ENCODE assay signal across 12 mouse cellular contexts in the genomic region with DNA sequence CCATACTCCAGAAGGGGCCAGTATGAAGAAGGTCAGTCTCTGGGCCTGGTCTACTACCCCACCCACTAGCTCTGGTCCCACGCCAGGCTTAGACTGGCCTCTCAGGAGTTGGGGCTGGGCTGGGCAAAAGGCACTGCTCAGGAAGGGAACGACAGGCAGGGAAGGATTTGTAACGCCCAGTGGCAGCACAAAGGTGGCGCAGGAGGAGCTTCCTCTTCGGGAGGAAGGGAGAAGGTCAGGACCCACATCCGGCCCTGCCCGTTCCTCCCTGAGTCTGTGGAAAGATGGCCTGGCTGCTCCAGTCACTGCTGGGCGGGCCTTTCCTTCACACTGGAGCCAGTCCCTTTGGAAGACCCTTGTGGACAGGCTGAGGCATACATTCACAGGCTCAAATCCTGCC. TPM values are rescaled to one million over a fixed set of nuclear protein-coding genes. Genes with fewer than 3 reads are reported as not detected.
DNase-seq lines count a peak whose midpoint lies in the region; ATAC-seq lines count a peak whose summit lies in the region.
"Had no signal": no experiment of that assay in that cellular context is flagged by ENCODE, and none has a peak within 500 bp of the region (broad histone marks: within the 10 kb centered on the region; RNA-seq: fewer than 3 reads in every experiment).

No protein-coding gene starts in this region.

- WGBS in heart, embryonic 16.5 days, result 43% methylated on average over 8 of the region's 8 CpGs
- WGBS in neural tube, embryonic 15.5 days, result 58% methylated on average over 8 of the region's 8 CpGs

- no peaks in the 10 kb centered on the region for H3K9me3 ChIP-seq in heart, embryonic 16.5 days (replicated peaks; ENCODE audit: control insufficient read depth, low read length)
- no peaks in the 10 kb centered on the region for H3K9me3 ChIP-seq in neural tube, embryonic 15.5 days (replicated peaks)
- H3K9me3 ChIP-seq: embryonic facial prominence, embryonic 13.5 days; G1E had no signal

- H3K27ac ChIP-seq in heart, embryonic 16.5 days (ENCODE audit: low read length), result 0 out of 2 replicates have a peak overlapping the region, but pooled peaks have one; percentile 11
- no peak overlapping the region for H3K27ac ChIP-seq in neural tube, embryonic 15.5 days (replicated peaks)
- H3K27ac ChIP-seq: embryonic facial prominence, embryonic 13.5 days had no signal

- no peak overlapping the region for H3K4me3 ChIP-seq in heart, embryonic 16.5 days (ENCODE audit: low read length)
- H3K4me3 ChIP-seq in neural tube, embryonic 15.5 days (replicated peaks), result no peak overlapping the region
- H3K4me3 ChIP-seq: embryonic facial prominence, embryonic 13.5 days had no signal

- H3K4me2 ChIP-seq in heart, embryonic 16.5 days (ENCODE audit: low read depth, low read length), result no peak overlapping the region
- no peak overlapping the region for H3K4me2 ChIP-seq in neural tube, embryonic 15.5 days
- H3K4me2 ChIP-seq: embryonic facial prominence, embryonic 13.5 days had no signal

- ATAC-seq in heart, embryonic 16.5 days (replicated peaks; ENCODE audit: extremely low read depth, insufficient read depth, low FRiP score), result peak; percentile 82
- no peak for ATAC-seq in cerebellum, adult (ENCODE audit: insufficient number of reproducible peaks, low FRiP score, low TSS enrichment)
- ATAC-seq in neural tube, embryonic 15.5 days (ENCODE audit: low FRiP score), result no peak
- ATAC-seq: midbrain, embryonic 16.5 days had no signal

- H3K36me3 ChIP-seq in heart, embryonic 16.5 days (ENCODE audit: control insufficient read depth, insufficient read depth), result no peaks in the 10 kb centered on the region
- no peaks in the 10 kb centered on the region; the same call in 1 of the 2 replicates for H3K36me3 ChIP-seq in neural tube, embryonic 15.5 days
- H3K36me3 ChIP-seq: embryonic facial prominence, embryonic 13.5 days; G1E had no signal

- no peaks in the 10 kb centered on the region for H3K27me3 ChIP-seq in heart, embryonic 16.5 days (ENCODE audit: control insufficient read depth, insufficient read depth, low read length)
- H3K27me3 ChIP-seq in neural tube, embryonic 15.5 days (replicated peaks), result no peaks in the 10 kb centered on the region

- peak; percentile 33 for DNase-seq in R1 (ENCODE audit: low read depth, low spot score)
- peak; percentile 58 for DNase-seq in adrenal gland, adult 8-10 months
- peak; percentile 89 to 91 for DNase-seq in kidney, postnatal 36 days
- DNase-seq in spleen, postnatal 14 days (ENCODE audit: low spot score in 2 of 2), result no peak
- no peak for DNase-seq in right cerebral cortex, postnatal 25 days

- H3K9ac ChIP-seq in heart, embryonic 16.5 days (ENCODE audit: low read length), result no peak overlapping the region
- H3K9ac ChIP-seq in neural tube, embryonic 15.5 days (replicated peaks), result no peak overlapping the region
- H3K9ac ChIP-seq: embryonic facial prominence, embryonic 13.5 days had no signal

- no peaks in the 10 kb centered on the region for H3K4me1 ChIP-seq in heart, embryonic 16.5 days (ENCODE audit: control insufficient read depth, insufficient read depth, low read length)
- no peaks in the 10 kb centered on the region for H3K4me1 ChIP-seq in neural tube, embryonic 15.5 days
- H3K4me1 ChIP-seq: embryonic facial prominence, embryonic 13.5 days had no signal

RNA-seq across cellular contexts. Expression of gene Gosr2, which starts 9.3 kb away (rescaled TPM):
- total RNA-seq in adrenal gland, adult 8-10 months (2022), result 100 to 1,000 TPM in 2 of 4 experiments, 10 to 100 TPM in 2; 93.8 to 114 (median 103) TPM
- polyA plus RNA-seq in heart, embryonic 16.5 days (2015; fragmentation: Nextera tagmentation; extraction: Ambion mirVana), result 61.5 and 62.0 TPM in 2 replicates
- polyA plus RNA-seq in neural tube, embryonic 15.5 days (2015; fragmentation: Nextera tagmentation; extraction: Ambion mirVana), result 80.7 and 84.0 TPM in 2 replicates

RNA-seq across cellular contexts. Expression of gene Wnt9b, which starts 42.6 kb away (rescaled TPM):
- total RNA-seq in adrenal gland, adult 8-10 months (2022), result under 1 TPM in 3 of 4 experiments, not detected in 1; 0.07 to 0.31 (median 0.22) TPM
- polyA plus RNA-seq in heart, embryonic 16.5 days (2015; fragmentation: Nextera tagmentation; extraction: Ambion mirVana), result 0.27 and 0.41 TPM in 2 replicates
- 0.14 and 0.18 TPM in 2 replicates for polyA plus RNA-seq in neural tube, embryonic 15.5 days (2015; fragmentation: Nextera tagmentation; extraction: Ambion mirVana)
- total RNA-seq: hematopoietic stem cell, adult 5-6 weeks had no signal
- polyA plus RNA-seq: G1E had no signal

RNA-seq across cellular contexts. Expression of gene Rprml, which starts 57.6 kb away (rescaled TPM):
- total RNA-seq in adrenal gland, adult 8-10 months (2022), result under 1 TPM in 3 of 4 experiments, not detected in 1; 0.32 to 1.00 (median 0.37) TPM
- not detected in 2 replicates for polyA plus RNA-seq in heart, embryonic 16.5 days (2015; fragmentation: Nextera tagmentation; extraction: Ambion mirVana)
- 0.51 and 0.60 TPM in 2 replicates for polyA plus RNA-seq in neural tube, embryonic 15.5 days (2015; fragmentation: Nextera tagmentation; extraction: Ambion mirVana)
- total RNA-seq: G1E; hematopoietic stem cell, adult 5-6 weeks had no signal
- polyA plus RNA-seq: G1E had no signal

Comparison
In these comparisons a context has a peak if more than half of its experiments do, and no peak if none do; other contexts are left out.
1. DNase-seq: peak in R1 (single experiment), adrenal gland, adult 8-10 months (single experiment) and kidney, postnatal 36 days (2 of 2); none in spleen, postnatal 14 days (0 of 2) and right cerebral cortex, postnatal 25 days (single experiment).